Mouse (Mus musculus) heart, embryonic 12.5 days (tissue): Measurements from ENCODE around the gene Pafah1b3. TPM values are rescaled to one million over a fixed set of nuclear protein-coding genes. Genes with fewer than 3 reads are reported as not detected.

Experiments
- ATAC-seq: fragments of 200-750 bp; cut with Nextera tagmentation; 2 replicates; pipeline ENCODE4 v1.8.0; 2017; ENCODE audit warnings: moderate TSS enrichment, moderate library complexity; ENCODE audit not compliant: insufficient number of reproducible peaks, low FRiP score
- H3K27ac ChIP-seq: fragments of 300-500 bp; sonication (generic); 2 replicates; pipeline ENCODE4 v1.5.1; 2016; ENCODE audit warnings: mild to moderate bottlenecking, moderate library complexity; ENCODE audit not compliant: poor library complexity, severe bottlenecking
- H3K27me3 ChIP-seq: fragments of 300-500 bp; sonication (generic); replicated peaks from 2 replicates; pipeline ENCODE4 v1.6.1; 2016; ENCODE audit warnings: mild to moderate bottlenecking, moderate library complexity
- H3K36me3 ChIP-seq: fragments of 300-500 bp; sonication (generic); 2 replicates; pipeline ENCODE4 v1.6.1; 2016; ENCODE audit warnings: mild to moderate bottlenecking, moderate library complexity
- H3K4me1 ChIP-seq: fragments of 300-500 bp; sonication (generic); replicated peaks from 2 replicates; pipeline ENCODE4 v1.6.1; 2016; ENCODE audit warnings: mild to moderate bottlenecking
- H3K4me2 ChIP-seq: fragments of 300-500 bp; sonication (generic); 2 replicates; pipeline ENCODE4 v1.6.1; 2016; ENCODE audit warnings: mild to moderate bottlenecking, moderate library complexity
- H3K4me3 ChIP-seq: fragments of 300-500 bp; sonication (generic); 2 replicates; pipeline ENCODE4 v1.5.1; 2016; ENCODE audit warnings: mild to moderate bottlenecking
- H3K9ac ChIP-seq: fragments of 300-500 bp; sonication (generic); 2 replicates; pipeline ENCODE4 v1.6.1; 2016; ENCODE audit warnings: mild to moderate bottlenecking, moderate library complexity
- H3K9me3 ChIP-seq: fragments of 300-500 bp; sonication (generic); replicated peaks from 2 replicates; pipeline ENCODE4 v1.6.1; 2016; ENCODE audit warnings: mild to moderate bottlenecking, moderate library complexity
- WGBS: fragments of 180-500 bp; shearing (Covaris S2); methylation state at CpG from one replicate; pipeline ENCODE4 v1.1.7; 2016; 5-methylcytosine and 5-hydroxymethylcytosine counted together
- polyA plus RNA-seq: library from polyadenylated mRNA; unstranded; fragments of >200 nt; fragmentation: Nextera tagmentation; extraction: Ambion mirVana; gene quantifications from 2 replicates; pipeline ENCODE4 v1.2.1, GENCODE M21; 2016

Pafah1b3 gene
- polyA plus RNA-seq, 1 experiment from 2014 or later: 131 TPM

DNA sequence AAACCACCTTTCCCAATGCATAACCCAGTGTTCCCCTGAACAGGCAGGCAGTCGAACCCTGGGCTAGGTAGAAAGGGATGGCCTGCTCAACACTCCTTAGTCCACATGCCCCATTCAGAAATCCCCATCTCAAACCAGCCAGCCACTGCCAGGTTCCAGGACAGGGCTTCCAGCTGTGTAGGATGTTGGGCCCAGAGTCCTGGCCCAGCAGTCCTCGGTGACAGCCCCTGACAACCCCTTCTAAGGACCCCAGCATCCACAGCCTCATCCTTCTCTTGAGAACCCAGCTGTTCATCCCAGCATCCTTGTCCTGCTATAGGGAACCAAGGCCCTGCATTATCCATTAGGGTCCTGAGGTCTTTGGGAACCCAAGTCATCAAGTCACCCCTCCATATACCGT, 50.3 kb downstream of the Pafah1b3 start:
- H3K9ac ChIP-seq: peak overlapping the region; percentile 97
- H3K27ac ChIP-seq: peak overlapping the region; percentile 98
- H3K4me1 ChIP-seq: peaks cover 64% of the 10 kb centered on the region
- no peaks in the 10 kb centered on the region for H3K9me3 ChIP-seq
- H3K36me3 ChIP-seq: peaks cover 40% of the 10 kb centered on the region
- H3K4me3 ChIP-seq: peak overlapping the region; percentile 95
- H3K27me3 ChIP-seq: no peaks in the 10 kb centered on the region
- peak overlapping the region; percentile 96 for H3K4me2 ChIP-seq
- 9% methylated on average over 3 of the region's 3 CpGs for WGBS
- ATAC-seq: no peak

DNA sequence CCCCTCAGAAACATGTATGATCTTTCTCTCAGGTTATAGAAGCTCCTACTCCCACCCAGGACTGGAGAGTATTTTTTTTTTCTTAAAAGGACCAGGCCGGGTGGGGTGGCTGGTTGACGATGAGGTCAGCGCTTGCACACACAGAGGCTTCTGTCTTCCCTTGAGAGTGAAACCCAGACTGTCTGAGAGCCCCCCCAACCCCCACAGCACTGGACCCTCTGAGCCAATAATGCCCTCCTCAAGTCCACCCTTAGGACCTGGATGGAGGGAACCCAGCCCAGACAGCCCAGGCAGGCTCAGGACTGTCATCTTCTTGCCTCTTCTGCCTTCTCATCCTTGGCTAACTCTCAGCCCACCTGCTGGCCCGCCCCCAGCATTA, 51.0 kb downstream of the Pafah1b3 start:
- WGBS: 34% methylated on average over 4 of the region's 4 CpGs
- no peak for ATAC-seq
- H3K4me1 ChIP-seq: peaks cover 59% of the 10 kb centered on the region
- H3K9me3 ChIP-seq: no peaks in the 10 kb centered on the region
- H3K4me2 ChIP-seq: peak overlapping the region; percentile 96
- H3K27me3 ChIP-seq: no peaks in the 10 kb centered on the region
- H3K36me3 ChIP-seq: peaks cover 44% of the 10 kb centered on the region
- H3K27ac ChIP-seq: peak overlapping the region; percentile 98
- peak overlapping the region; percentile 95 for H3K4me3 ChIP-seq
- peak overlapping the region; percentile 97 for H3K9ac ChIP-seq

DNA sequence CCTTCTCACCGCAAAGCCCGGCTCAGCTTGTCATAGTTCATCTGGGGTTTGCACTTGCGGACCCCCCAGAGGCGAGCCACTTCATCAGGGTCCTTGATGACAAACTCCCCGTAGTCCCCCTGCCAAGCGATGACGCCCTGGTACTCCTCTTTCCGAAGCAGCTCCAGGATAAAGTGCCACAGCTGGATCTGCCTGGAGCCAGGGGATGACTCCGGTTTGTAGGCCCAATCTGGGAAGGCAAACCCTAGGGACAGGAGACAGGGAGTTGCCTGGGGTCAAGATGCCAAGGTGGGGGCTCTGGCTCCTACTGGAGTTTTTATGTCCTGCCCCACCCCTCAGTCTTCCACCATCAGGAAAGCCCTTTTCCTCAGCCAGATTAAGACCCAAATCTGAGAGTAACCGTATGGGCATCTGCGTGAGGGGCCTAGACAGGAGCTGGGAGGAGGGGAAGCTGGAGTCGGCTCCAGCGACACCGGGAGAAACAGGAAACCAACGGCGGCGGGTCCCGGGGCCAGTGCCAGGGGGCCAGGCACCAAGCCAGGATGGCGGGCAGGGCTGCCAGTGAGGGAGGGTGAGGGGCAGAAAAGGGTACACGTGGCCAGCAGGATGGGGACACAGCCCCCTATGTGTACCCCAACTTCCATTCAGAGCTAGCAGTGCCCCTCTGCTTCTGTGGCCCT, 51.6 kb downstream of the Pafah1b3 start:
- 50% methylated on average over 20 of the region's 20 CpGs for WGBS
- Histone ChIP-seq H3K36me3 (peaks cover 46% of the 10 kb centered on the region), H3K27ac (peak overlapping the region; percentile 98), H3K9me3 (no peaks in the 10 kb centered on the region), H3K4me2 (peak overlapping the region; percentile 96), H3K4me3 (peak overlapping the region; percentile 95), H3K4me1 (peaks cover 58% of the 10 kb centered on the region), H3K27me3 (no peaks in the 10 kb centered on the region), H3K9ac (peak overlapping the region; percentile 97)
- ATAC-seq: no peak

Other genes starting within 250 kb of the Pafah1b3 start
- gene Grik5, start 225.6 kb downstream of the Pafah1b3 start, polyA plus RNA-seq: 7.7 and 7.9 TPM in 2 replicates
- gene Zfp574, start 225.4 kb downstream of the Pafah1b3 start, polyA plus RNA-seq: 24.4 and 24.5 TPM in 2 replicates
- gene Pou2f2, start 118.3 kb downstream of the Pafah1b3 start, polyA plus RNA-seq: 0.54 and 0.81 TPM in 2 replicates
- 8.2 and 9.5 TPM in 2 replicates for gene Dedd2, start 77.4 kb downstream of the Pafah1b3 start, polyA plus RNA-seq
- 2.3 and 2.5 TPM in 2 replicates for gene Zfp526, start 76.6 kb downstream of the Pafah1b3 start, polyA plus RNA-seq
- 12.1 and 12.7 TPM in 2 replicates for gene Gsk3a, start 60.1 kb downstream of the Pafah1b3 start, polyA plus RNA-seq
- gene Erf, start 47.2 kb downstream of the Pafah1b3 start, polyA plus RNA-seq: 17.6 and 20.4 TPM in 2 replicates
- 28.8 and 30.5 TPM in 2 replicates for gene Cic, start 30.3 kb downstream of the Pafah1b3 start, polyA plus RNA-seq
- not detected in 2 replicates for gene Prr19, start 3.4 kb upstream of the Pafah1b3 start, polyA plus RNA-seq
- 0.23 and 0.30 TPM in 2 replicates for gene Tmem145, start 8.1 kb upstream of the Pafah1b3 start, polyA plus RNA-seq
- 10.3 and 10.8 TPM in 2 replicates for gene Megf8, start 19.2 kb upstream of the Pafah1b3 start, polyA plus RNA-seq
- not detected in 2 replicates for gene Cnfn, start 71.7 kb upstream of the Pafah1b3 start, polyA plus RNA-seq
- gene Lipe, start 100.7 kb upstream of the Pafah1b3 start, polyA plus RNA-seq: 4.1 and 5.9 TPM in 2 replicates
- not detected in 2 replicates for gene Cxcl17, start 114.9 kb upstream of the Pafah1b3 start, polyA plus RNA-seq
- 2.1 and 2.4 TPM in 2 replicates for gene Ceacam1, start 179.6 kb upstream of the Pafah1b3 start, polyA plus RNA-seq
- gene Ceacam2, start 241.9 kb upstream of the Pafah1b3 start, polyA plus RNA-seq: 0.10 TPM in 1 of 2 replicates, not detected in the other